Mouse (Mus musculus): ENCODE data around the gene Arhgap10.

DNA sequence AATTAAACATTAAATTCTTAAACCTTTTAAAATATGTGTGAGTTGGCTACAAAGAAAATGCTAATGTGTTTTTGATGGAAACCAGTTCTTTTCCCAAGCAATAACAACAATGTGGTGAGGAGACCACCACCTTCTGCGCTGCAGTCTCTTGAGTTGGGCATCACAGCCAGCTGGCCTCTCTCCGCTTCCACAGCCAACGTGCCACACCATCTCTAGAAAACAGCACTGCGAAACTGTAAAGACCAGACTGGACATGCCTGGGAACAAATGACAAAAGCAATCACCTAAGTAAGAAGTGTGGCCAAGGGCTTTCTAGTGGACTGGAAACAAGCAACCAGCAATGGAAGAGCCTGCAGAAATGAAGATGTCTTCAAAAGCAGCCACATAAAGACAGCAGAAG lies 195.9 kb downstream of the Arhgap10 start:
- TF ChIP-seq GATA1 (IDR thresholded peaks at IDR 0.05; ENCODE audit: borderline replicate concordance, low read length) (no peak), FLI1 (IDR thresholded peaks at IDR 0.05; ENCODE audit: low read length) (no peak)

Data from megakaryocyte, embryonic 14.5 days (primary cell).